Mouse (Mus musculus) myocyte (in vitro differentiated cells): ENCODE measurements around the gene Baiap3. TPM values are rescaled to one million over a fixed set of nuclear protein-coding genes. Genes with fewer than 3 reads are reported as not detected.

ENCODE experiments used
- H3K27me3 ChIP-seq: one replicate; pipeline ENCODE4 v1.6.1; 2011; ENCODE audit not compliant: control insufficient read depth, insufficient read depth, insufficient read length
- H3K36me3 ChIP-seq: one replicate; pipeline ENCODE4 v1.6.1; 2011; ENCODE audit not compliant: control insufficient read depth, insufficient read depth
- H3K4me2 ChIP-seq: one replicate; pipeline ENCODE4 v1.6.1; 2011; ENCODE audit warnings: low read depth, control low read depth
- H3K4me3 ChIP-seq: one replicate; pipeline ENCODE4 v1.5.1; 2011; ENCODE audit warnings: mild to moderate bottlenecking, control low read depth, moderate library complexity
- H3K79me2 ChIP-seq: one replicate; pipeline ENCODE4 v1.6.1; 2011; ENCODE audit not compliant: control insufficient read depth, insufficient read depth
- H3ac ChIP-seq: one replicate; pipeline ENCODE4 v1.6.1; 2011; ENCODE audit not compliant: control insufficient read depth, insufficient read length
- CEBPB ChIP-seq: IDR thresholded peaks from 2 replicates; pipeline ENCODE4 v1.6.1; 2011; ENCODE audit warnings: mild to moderate bottlenecking, moderate library complexity; ENCODE audit not compliant: poor library complexity, insufficient read depth, severe bottlenecking
- E2F4 ChIP-seq: IDR thresholded peaks from one replicate; pipeline ENCODE4 v1.6.1; 2011; ENCODE audit warnings: mild to moderate bottlenecking, control low read depth, moderate library complexity; ENCODE audit not compliant: insufficient read depth
- MAX ChIP-seq: IDR thresholded peaks from one replicate; pipeline ENCODE4 v1.6.1; 2011; ENCODE audit warnings: low read depth, mild to moderate bottlenecking, control low read depth
- MYOD1 ChIP-seq, 3 experiments: IDR thresholded peaks; one replicate each; pipeline ENCODE4 v1.6.1; 2011; ENCODE audit warnings: control low read depth in 2 of 3, low read depth in 2 of 3, mild to moderate bottlenecking in 2 of 3, moderate library complexity in 1 of 3; ENCODE audit not compliant: insufficient read length in 2 of 3, control insufficient read depth in 1 of 3
- MYOG ChIP-seq, 3 experiments: IDR thresholded peaks; one replicate each; pipeline ENCODE4 v1.6.1; 2011; ENCODE audit warnings: control low read depth in 2 of 3, low read depth in 2 of 3, mild to moderate bottlenecking in 2 of 3; ENCODE audit not compliant: insufficient read length in 2 of 3, control insufficient read depth in 1 of 3, insufficient read depth in 1 of 3
- POLR2A ChIP-seq: IDR thresholded peaks from one replicate; pipeline ENCODE4 v1.6.1; 2011; ENCODE audit warnings: low read depth, mild to moderate bottlenecking, control low read depth, moderate library complexity; ENCODE audit not compliant: insufficient read length
- POLR2AphosphoS2 ChIP-seq: IDR thresholded peaks from one replicate; pipeline ENCODE4 v1.6.1; 2011; ENCODE audit warnings: low read depth, control low read depth; ENCODE audit not compliant: insufficient read length
- REST ChIP-seq: IDR thresholded peaks from one replicate; pipeline ENCODE4 v1.6.1; 2011; ENCODE audit warnings: mild to moderate bottlenecking, control low read depth, moderate library complexity; ENCODE audit not compliant: insufficient read depth, insufficient read length
- SRF ChIP-seq: IDR thresholded peaks from one replicate; pipeline ENCODE4 v1.6.1; 2011; ENCODE audit warnings: low read depth; ENCODE audit not compliant: control insufficient read depth, insufficient read length
- TCF12 ChIP-seq: IDR thresholded peaks from one replicate; pipeline ENCODE4 v1.6.1; 2011; ENCODE audit warnings: mild to moderate bottlenecking, control low read depth; ENCODE audit not compliant: poor library complexity, insufficient read depth, severe bottlenecking
- TCF3 ChIP-seq: IDR thresholded peaks from one replicate; pipeline ENCODE4 v1.6.1; 2011; ENCODE audit warnings: low read depth, control low read depth; ENCODE audit not compliant: insufficient read length
- USF1 ChIP-seq: IDR thresholded peaks from one replicate; pipeline ENCODE4 v1.6.1; 2011; ENCODE audit warnings: low read depth, mild to moderate bottlenecking, control low read depth, moderate library complexity
- polyA plus RNA-seq: library from polyadenylated mRNA; unstranded; fragments of >200 nt; fragmentation: generic; extraction: Trizol; gene quantifications from one replicate; pipeline ENCODE4 v1.2.1, GENCODE M21; 2012; ENCODE audit warnings: missing spikeins

The Baiap3 gene
- polyA plus RNA-seq, 1 experiment = 0.01 TPM

GRCm38 (mm10) chr17:25288842-25289241 lies 32.7 kb upstream of the Baiap3 start:
- H3K36me3 ChIP-seq = no peaks in the 10 kb centered on the region
- TF ChIP-seq MYOD1 (IDR thresholded peaks at IDR 0.05; ENCODE audit: control insufficient read depth in 1 of 3, insufficient read length in 2 of 3, low read depth in 2 of 3) = no peak

GRCm38 (mm10) chr17:25285033-25285432 lies 28.9 kb upstream of the Baiap3 start:
- no peaks in the 10 kb centered on the region for H3K79me2 ChIP-seq
- no peak for TF ChIP-seq CEBPB
- TF ChIP-seq TCF3 = no peak
- no peak for TF ChIP-seq MAX
- no peak for TF ChIP-seq MYOD1 (IDR thresholded peaks at IDR 0.05; ENCODE audit: control insufficient read depth in 1 of 3, insufficient read length in 2 of 3, low read depth in 2 of 3)
- TF ChIP-seq TCF12 = no peak
- TF ChIP-seq MYOG (IDR thresholded peaks at IDR 0.05; ENCODE audit: control insufficient read depth in 1 of 3, insufficient read depth in 1 of 3, insufficient read length in 2 of 3, low read depth in 2 of 3) = no peak
- TF ChIP-seq POLR2AphosphoS2 = no peak
- no peak for TF ChIP-seq E2F4
- no peak for TF ChIP-seq POLR2A
- no peak for TF ChIP-seq SRF
- no peak for TF ChIP-seq REST
- no peak for TF ChIP-seq USF1
- H3K4me3 ChIP-seq = no peak overlapping the region
- no peaks in the 10 kb centered on the region for H3K27me3 ChIP-seq
- H3K36me3 ChIP-seq = no peaks in the 10 kb centered on the region
- no peak overlapping the region for H3ac ChIP-seq
- H3K4me2 ChIP-seq = no peak overlapping the region

More at GRCm38 (mm10) chr17:25288842-25289241, 32.7 kb upstream of the Baiap3 start:
- Histone ChIP-seq H3K27me3 (peaks cover 13% of the 10 kb centered on the region), H3ac (no peak overlapping the region), H3K79me2 (no peaks in the 10 kb centered on the region), H3K4me3 (no peak overlapping the region), H3K4me2 (no peak overlapping the region)

GRCm38 (mm10) chr17:25282133-25282532 lies 26.0 kb upstream of the Baiap3 start:
- TF ChIP-seq MYOD1 (IDR thresholded peaks at IDR 0.05; ENCODE audit: control insufficient read depth in 1 of 3, insufficient read length in 2 of 3, low read depth in 2 of 3) = no peak
- no peak for TF ChIP-seq E2F4
- no peak for TF ChIP-seq CEBPB
- TF ChIP-seq MYOG (IDR thresholded peaks at IDR 0.05; ENCODE audit: control insufficient read depth in 1 of 3, insufficient read depth in 1 of 3, insufficient read length in 2 of 3, low read depth in 2 of 3) = no peak
- peak; percentile 32 for TF ChIP-seq POLR2AphosphoS2
- peak; percentile 40 for TF ChIP-seq POLR2A
- TF ChIP-seq REST = no peak
- H3ac ChIP-seq = no peak overlapping the region
- no peak overlapping the region for H3K4me3 ChIP-seq
- H3K27me3 ChIP-seq = peaks cover 13% of the 10 kb centered on the region
- H3K36me3 ChIP-seq = no peaks in the 10 kb centered on the region
- H3K79me2 ChIP-seq = no peaks in the 10 kb centered on the region
- peak overlapping the region; percentile 75 for H3K4me2 ChIP-seq

GRCm38 (mm10) chr17:25275833-25276232 lies 19.7 kb upstream of the Baiap3 start:
- TF ChIP-seq TCF12 = no peak
- TF ChIP-seq POLR2AphosphoS2 = no peak
- TF ChIP-seq MYOG (IDR thresholded peaks at IDR 0.05; ENCODE audit: control insufficient read depth in 1 of 3, insufficient read depth in 1 of 3, insufficient read length in 2 of 3, low read depth in 2 of 3) = no peak
- TF ChIP-seq SRF = no peak
- TF ChIP-seq CEBPB = no peak
- no peak for TF ChIP-seq TCF3
- no peak for TF ChIP-seq MAX
- TF ChIP-seq POLR2A = no peak
- no peak for TF ChIP-seq E2F4
- TF ChIP-seq REST = no peak
- no peak for TF ChIP-seq USF1
- TF ChIP-seq MYOD1 (IDR thresholded peaks at IDR 0.05; ENCODE audit: control insufficient read depth in 1 of 3, insufficient read length in 2 of 3, low read depth in 2 of 3) = no peak

GRCm38 (mm10) chr17:25274571-25275346 lies 18.6 kb upstream of the Baiap3 start, which contains the start of gene Ube2i:
Gene Ube2i (minus strand): TSS chr17:25274622.
- Histone ChIP-seq H3ac (peak within 1 kb of the TSS; percentile 87), H3K4me3 (peak within 1 kb of the TSS; percentile 100), H3K79me2 (peaks cover 34% of the 10 kb centered on the region), H3K27me3 (peaks cover 13% of the 10 kb centered on the region), H3K4me2 (peak within 1 kb of the TSS; percentile 56), H3K36me3 (no peaks in the 10 kb centered on the region)
- TF ChIP-seq CEBPB (no peak), TCF3 (no peak), MAX (no peak), POLR2A (no peak), POLR2AphosphoS2 (no peak), MYOG (IDR thresholded peaks at IDR 0.05; ENCODE audit: control insufficient read depth in 1 of 3, insufficient read depth in 1 of 3, insufficient read length in 2 of 3, low read depth in 2 of 3) (no peak), USF1 (no peak), MYOD1 (IDR thresholded peaks at IDR 0.05; ENCODE audit: control insufficient read depth in 1 of 3, insufficient read length in 2 of 3, low read depth in 2 of 3) (no peak), TCF12 (no peak), E2F4 (no peak), REST (no peak)

More at GRCm38 (mm10) chr17:25275833-25276232, 19.7 kb upstream of the Baiap3 start:
- no peaks in the 10 kb centered on the region for H3K36me3 ChIP-seq
- no peak overlapping the region for H3K4me2 ChIP-seq
- H3K79me2 ChIP-seq = peaks cover 23% of the 10 kb centered on the region
- no peak overlapping the region for H3K4me3 ChIP-seq
- H3ac ChIP-seq = no peak overlapping the region
- H3K27me3 ChIP-seq = peaks cover 13% of the 10 kb centered on the region
